Mouse (Mus musculus) liver, embryonic 14.5 days (tissue): ENCODE results near the gene Gpd2.

Experiments
- CTCF ChIP-seq: IDR thresholded peaks from 2 replicates; pipeline ENCODE4 v1.5.1; 2016; ENCODE audit warnings: antibody characterized with exemption, low read depth, control low read depth
- EP300 ChIP-seq: IDR thresholded peaks from 2 replicates; pipeline ENCODE4 v1.6.1; 2016; ENCODE audit warnings: antibody characterized with exemption, low read depth

DNA sequence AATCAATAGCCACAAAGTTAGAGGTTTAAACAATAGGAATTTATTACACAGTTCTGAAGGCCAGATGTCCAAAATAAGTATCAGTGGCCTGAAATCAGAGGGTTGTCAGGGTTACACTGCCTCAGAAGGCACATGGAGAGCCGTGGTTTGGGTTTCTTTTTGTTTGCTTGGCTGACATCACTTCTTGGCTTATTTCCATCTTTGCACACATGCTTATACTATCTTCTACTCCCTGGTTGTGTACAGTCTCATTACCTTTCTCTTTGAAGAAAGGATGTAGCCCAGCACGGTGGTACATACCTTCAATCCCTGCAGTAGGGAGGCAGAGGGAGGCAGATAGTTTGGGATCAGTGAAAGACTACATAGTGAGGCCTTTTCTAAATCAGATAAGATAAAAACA is 12.2 kb upstream of the Gpd2 start:
- no peak for TF ChIP-seq CTCF
- no peak for TF ChIP-seq EP300
